Mouse (Mus musculus) MEL (cell line): Measurements from ENCODE around the gene Mfng. TPM values are rescaled to one million over a fixed set of nuclear protein-coding genes. Genes with fewer than 3 reads are reported as not detected.

ENCODE experiments used
- DNase-seq: peaks from one replicate; pipeline ENCODE4 v3.0.0; 2011; ENCODE audit warnings: low read depth, low spot score
- H3K27ac ChIP-seq: 2 replicates; pipeline ENCODE4 v1.5.1; 2012; ENCODE audit warnings: low read depth, mild to moderate bottlenecking, control low read depth, low read length, moderate library complexity; ENCODE audit not compliant: control insufficient read depth
- H3K27me3 ChIP-seq, 2 experiments: fragments of 150-350 bp in 1 of 2; sonication (generic) in 1 of 2; 2 replicates each; pipeline ENCODE4 v1.6.1; 2012; ENCODE audit warnings: low read length in 2 of 2, mild to moderate bottlenecking in 2 of 2, improper control_type of control experiment in 1 of 2, moderate library complexity in 1 of 2; ENCODE audit not compliant: insufficient read depth in 2 of 2, control insufficient read depth in 1 of 2
- H3K36me3 ChIP-seq, 2 experiments: 2 replicates each; pipeline ENCODE4 v1.6.1; 2012 to 2014; ENCODE audit warnings: low read length in 2 of 2, improper control_type of control experiment in 1 of 2, inconsistent platforms in 1 of 2, mild to moderate bottlenecking in 1 of 2; ENCODE audit not compliant: insufficient read depth in 2 of 2, control insufficient read depth in 1 of 2
- H3K4me1 ChIP-seq, 2 experiments: fragments of 150-350 bp in 1 of 2; sonication (generic) in 1 of 2; 2 replicates each; pipeline ENCODE4 v1.6.1; 2012; ENCODE audit warnings: low read length in 2 of 2, improper control_type of control experiment in 1 of 2, mild to moderate bottlenecking in 1 of 2; ENCODE audit not compliant: insufficient read depth in 2 of 2, control insufficient read depth in 1 of 2
- H3K4me3 ChIP-seq, 2 experiments: fragments of 150-350 bp in 1 of 2; sonication (generic) in 1 of 2; 2 replicates each; pipeline ENCODE4 v1.5.1; 2012; ENCODE audit warnings: low read depth in 2 of 2, low read length in 2 of 2, mild to moderate bottlenecking in 2 of 2, moderate library complexity in 2 of 2, control low read depth in 1 of 2, improper control_type of control experiment in 1 of 2; ENCODE audit not compliant: control insufficient read depth in 1 of 2, insufficient read depth in 1 of 2
- H3K79me2 ChIP-seq: 2 replicates; pipeline ENCODE4 v1.6.1; 2012; ENCODE audit warnings: mild to moderate bottlenecking, low read length, moderate library complexity; ENCODE audit not compliant: control insufficient read depth, poor library complexity, insufficient read depth
- H3K9ac ChIP-seq: 2 replicates; pipeline ENCODE4 v1.6.1; 2012; ENCODE audit warnings: low read depth, mild to moderate bottlenecking, control low read depth, low read length, moderate library complexity; ENCODE audit not compliant: control insufficient read depth, poor library complexity, severe bottlenecking
- H3K9me3 ChIP-seq: fragments of 150-350 bp; sonication (generic); replicated peaks from 2 replicates; pipeline ENCODE4 v1.6.1; 2012; ENCODE audit warnings: mild to moderate bottlenecking, low read length, improper control_type of control experiment, moderate library complexity; ENCODE audit not compliant: insufficient read depth
- BHLHE40 ChIP-seq: IDR thresholded peaks from 2 replicates; pipeline ENCODE4 v1.6.1; 2012; ENCODE audit warnings: low read depth, mild to moderate bottlenecking, inconsistent platforms, low read length, improper control_type of control experiment, borderline replicate concordance
- CHD1 ChIP-seq: IDR thresholded peaks from 2 replicates; pipeline ENCODE4 v1.6.1; 2012; ENCODE audit warnings: low read depth, mild to moderate bottlenecking, inconsistent platforms, low read length, improper control_type of control experiment
- CHD2 ChIP-seq: IDR thresholded peaks from 2 replicates; pipeline ENCODE4 v1.6.1; 2011; ENCODE audit warnings: low read length, improper control_type of control experiment
- E2F4 ChIP-seq: IDR thresholded peaks from 2 replicates; pipeline ENCODE4 v1.6.1; 2011; ENCODE audit warnings: low read depth, low read length, improper control_type of control experiment, borderline replicate concordance
- ELF1 ChIP-seq: IDR thresholded peaks from 2 replicates; pipeline ENCODE4 v1.6.1; 2014; ENCODE audit warnings: low read depth, mild to moderate bottlenecking, inconsistent platforms, low read length, improper control_type of control experiment, moderate library complexity
- EP300 ChIP-seq, 2 experiments: IDR thresholded peaks; 2 replicates each; pipeline ENCODE4 v1.6.1; 2011; ENCODE audit warnings: improper control_type of control experiment in 2 of 2, low read length in 2 of 2, low read depth in 1 of 2, mild to moderate bottlenecking in 1 of 2
- GABPA ChIP-seq: IDR thresholded peaks from 2 replicates; pipeline ENCODE4 v1.6.1; 2012; ENCODE audit warnings: low read depth, mild to moderate bottlenecking, inconsistent platforms, low read length, improper control_type of control experiment, moderate library complexity
- GATA1 ChIP-seq: IDR thresholded peaks from 2 replicates; pipeline ENCODE4 v1.6.1; 2011; ENCODE audit warnings: low read depth, low read length, improper control_type of control experiment
- HCFC1 ChIP-seq: IDR thresholded peaks from 2 replicates; pipeline ENCODE4 v1.6.1; 2012; ENCODE audit warnings: low read depth, mild to moderate bottlenecking, inconsistent platforms, low read length, improper control_type of control experiment, moderate library complexity
- JUND ChIP-seq: IDR thresholded peaks from 2 replicates; pipeline ENCODE4 v1.6.1; 2011; ENCODE audit warnings: low read depth, mild to moderate bottlenecking, improper control_type of control experiment, low read length
- KAT2A ChIP-seq: conservative IDR thresholded peaks from 2 replicates; pipeline ENCODE4 v1.6.1; 2012; ENCODE audit warnings: low read depth, low read length, improper control_type of control experiment, inconsistent platforms
- MAX ChIP-seq: IDR thresholded peaks from 2 replicates; pipeline ENCODE4 v1.6.1; 2011; ENCODE audit warnings: low read length, improper control_type of control experiment
- MEF2A ChIP-seq: IDR thresholded peaks from 2 replicates; pipeline ENCODE4 v1.6.1; 2014; ENCODE audit warnings: low read depth, mild to moderate bottlenecking, inconsistent platforms, low read length, improper control_type of control experiment; ENCODE audit not compliant: poor library complexity, insufficient replicate concordance, severe bottlenecking; ENCODE audit errors: extremely low read depth
- MXI1 ChIP-seq: IDR thresholded peaks from 2 replicates; pipeline ENCODE4 v1.6.1; 2011; ENCODE audit warnings: mild to moderate bottlenecking, low read depth, low read length, improper control_type of control experiment
- MYC ChIP-seq: IDR thresholded peaks from 2 replicates; pipeline ENCODE4 v1.6.1; 2011; ENCODE audit warnings: low read depth, mild to moderate bottlenecking, low read length, improper control_type of control experiment, moderate library complexity
- POLR2AphosphoS5 ChIP-seq: IDR thresholded peaks from 2 replicates; pipeline ENCODE4 v1.6.1; 2012; ENCODE audit warnings: low read depth, borderline replicate concordance, mild to moderate bottlenecking, inconsistent platforms, low read length, moderate library complexity, mixed read lengths
- RAD21 ChIP-seq: IDR thresholded peaks from 2 replicates; pipeline ENCODE4 v1.6.1; 2011; ENCODE audit warnings: mild to moderate bottlenecking, low read depth, low read length, improper control_type of control experiment
- RCOR1 ChIP-seq: IDR thresholded peaks from 2 replicates; pipeline ENCODE4 v1.6.1; 2012; ENCODE audit warnings: low read depth, mild to moderate bottlenecking, inconsistent platforms, low read length, improper control_type of control experiment
- SIN3A ChIP-seq: IDR thresholded peaks from 2 replicates; pipeline ENCODE4 v1.6.1; 2012; ENCODE audit warnings: low read length, improper control_type of control experiment, inconsistent platforms
- SMC3 ChIP-seq: IDR thresholded peaks from 2 replicates; pipeline ENCODE4 v1.6.1; 2011; ENCODE audit warnings: low read depth, low read length, improper control_type of control experiment
- TBP ChIP-seq: IDR thresholded peaks from 2 replicates; pipeline ENCODE4 v1.8.0; 2011; ENCODE audit warnings: low read depth, low read length, improper control_type of control experiment
- TCF12 ChIP-seq: IDR thresholded peaks from 2 replicates; pipeline ENCODE4 v1.6.1; 2014; ENCODE audit warnings: low read depth, mild to moderate bottlenecking, inconsistent platforms, low read length, improper control_type of control experiment, moderate library complexity
- UBTF ChIP-seq: IDR thresholded peaks from 2 replicates; pipeline ENCODE4 v1.6.1; 2012; ENCODE audit warnings: low read depth, mild to moderate bottlenecking, inconsistent platforms, low read length, improper control_type of control experiment, moderate library complexity, borderline replicate concordance; ENCODE audit not compliant: insufficient read depth
- ZC3H11A ChIP-seq: IDR thresholded peaks from 2 replicates; pipeline ENCODE4 v1.6.1; 2012; ENCODE audit warnings: low read depth, mild to moderate bottlenecking, inconsistent platforms, low read length, improper control_type of control experiment
- ZKSCAN1 ChIP-seq: IDR thresholded peaks from 2 replicates; pipeline ENCODE4 v1.6.1; 2012; ENCODE audit warnings: low read depth, mild to moderate bottlenecking, inconsistent platforms, low read length, improper control_type of control experiment, moderate library complexity
- ZMIZ1 ChIP-seq: IDR thresholded peaks from 2 replicates; pipeline ENCODE4 v1.6.1; 2012; ENCODE audit warnings: low read depth, mild to moderate bottlenecking, inconsistent platforms, low read length, improper control_type of control experiment, moderate library complexity
- polyA plus RNA-seq, 2 experiments: library from polyadenylated mRNA; stranded (reverse) in 1 of 2; unstranded in 1 of 2; fragments of >175 nt in 1 of 2; fragments of >200 nt in 1 of 2; gene quantifications; 2 replicates each; pipeline versions ENCODE4 v1.2.1 to v1.2.4; 2012; ENCODE audit warnings: low replicate concordance in 2 of 2, low read depth in 1 of 2; ENCODE audit not compliant: insufficient read length in 2 of 2, insufficient read depth in 1 of 2, missing spikeins in 1 of 2
- total RNA-seq: library from RNA; depleted of rRNA; stranded (reverse); fragments of 300-350 nt; gene quantifications from 2 replicates; pipeline ENCODE4 v1.2.3, GENCODE M21; 2012

Gene Mfng
- total and polyA plus RNA-seq, 3 experiments, result 17.8 to 27.1 TPM; not detected in 1

DNA sequence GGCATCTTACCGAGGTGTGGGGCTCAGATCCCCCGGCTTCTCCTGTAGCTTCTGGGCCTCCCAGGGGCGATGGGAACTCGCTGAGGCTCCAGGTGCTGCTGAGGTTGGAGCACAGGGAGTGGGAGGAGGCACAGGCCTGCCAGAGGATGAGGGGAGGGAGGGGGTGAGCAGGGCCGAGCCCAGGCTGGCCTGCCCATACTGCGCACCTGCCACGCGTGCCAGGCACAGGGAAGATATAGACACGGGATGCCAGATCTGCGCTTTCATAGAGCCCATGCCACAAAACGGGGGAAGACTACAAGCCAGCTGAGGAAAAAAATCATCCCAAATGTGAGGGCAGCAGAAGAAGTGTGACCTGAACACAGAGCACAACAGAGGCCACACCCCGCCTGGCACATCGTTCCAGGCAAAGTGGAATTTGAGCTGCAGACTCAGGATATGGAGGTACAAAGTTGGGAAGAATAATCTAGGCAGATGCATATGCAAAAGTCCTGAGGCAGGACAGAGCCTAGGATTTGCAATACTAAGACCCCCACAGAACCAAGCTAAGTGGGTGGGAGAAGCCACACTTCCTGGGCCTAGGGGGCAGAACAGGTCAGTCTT lies 16.5 kb upstream of the Mfng start:
- Histone ChIP-seq H3K79me2 (no peaks in the 10 kb centered on the region), H3K9ac (no peak overlapping the region), H3K36me3 (no peaks in the 10 kb centered on the region), H3K9me3 (no peaks in the 10 kb centered on the region), H3K4me1 (no peaks in the 10 kb centered on the region), H3K4me3 (no peak overlapping the region), H3K27ac (no peak overlapping the region), H3K27me3 (peaks cover 0 to 2% of the 10 kb centered on the region in 2 experiments; a peak in 1 of 4 replicates)
- TF ChIP-seq EP300 (IDR thresholded peaks at IDR 0.05; ENCODE audit: low read depth in 1 of 2, low read length in 2 of 2) (no peak), HCFC1 (no peak), MAX (no peak), ELF1 (no peak), ZKSCAN1 (no peak), GABPA (no peak), BHLHE40 (no peak), SMC3 (no peak), RCOR1 (no peak), MXI1 (no peak), CHD1 (no peak), SIN3A (no peak)
- no peak for DNase-seq

DNA sequence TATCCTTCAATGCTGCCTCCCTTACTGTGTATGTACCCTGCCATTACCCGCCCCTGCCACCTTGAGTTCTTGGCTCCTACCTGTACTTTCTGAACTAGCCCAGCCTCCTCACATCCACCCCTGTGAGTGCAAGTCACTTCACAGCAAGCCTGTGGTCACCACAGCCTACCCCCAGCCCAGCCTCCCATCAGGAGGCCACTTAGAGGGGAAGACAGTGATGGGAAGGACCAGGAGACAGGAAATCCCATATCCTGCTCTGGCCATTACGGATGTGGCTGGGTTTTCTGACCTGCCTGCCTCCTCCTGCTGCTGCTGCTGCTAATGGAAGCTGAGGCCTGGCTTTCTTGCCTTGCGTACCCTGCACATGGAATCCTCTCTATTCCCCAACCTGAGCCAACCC lies 14.8 kb upstream of the Mfng start:
- peaks cover 0 to 2% of the 10 kb centered on the region in 2 experiments; a peak in 1 of 4 replicates for H3K27me3 ChIP-seq
- no peaks in the 10 kb centered on the region for H3K9me3 ChIP-seq
- H3K27ac ChIP-seq, result no peak overlapping the region
- H3K9ac ChIP-seq, result no peak overlapping the region
- no peaks in the 10 kb centered on the region for H3K36me3 ChIP-seq
- TF ChIP-seq ZC3H11A, result no peak
- no peak for TF ChIP-seq GATA1
- TF ChIP-seq TCF12, result no peak
- TF ChIP-seq RCOR1, result no peak
- TF ChIP-seq TBP, result no peak
- TF ChIP-seq JUND, result no peak
- no peak for TF ChIP-seq ZMIZ1
- no peak for TF ChIP-seq CHD2
- no peak for TF ChIP-seq E2F4
- no peak for TF ChIP-seq MYC
- TF ChIP-seq MEF2A, result no peak
- TF ChIP-seq EP300 (IDR thresholded peaks at IDR 0.05; ENCODE audit: low read depth in 1 of 2, low read length in 2 of 2), result no peak
- TF ChIP-seq POLR2AphosphoS5, result no peak
- no peak for TF ChIP-seq UBTF
- no peak for TF ChIP-seq KAT2A
- no peak for TF ChIP-seq RAD21
- DNase-seq, result no peak
- no peaks in the 10 kb centered on the region for H3K4me1 ChIP-seq
- no peaks in the 10 kb centered on the region for H3K79me2 ChIP-seq
- no peak overlapping the region for H3K4me3 ChIP-seq
